Mouse (Mus musculus): ENCODE measurements around the gene Rptor. TPM values are rescaled to one million over a fixed set of nuclear protein-coding genes. Genes with fewer than 3 reads are reported as not detected.

Rptor gene
- polyA plus RNA-seq, 1 experiment from 2014 or later = 15.6 TPM

DNA sequence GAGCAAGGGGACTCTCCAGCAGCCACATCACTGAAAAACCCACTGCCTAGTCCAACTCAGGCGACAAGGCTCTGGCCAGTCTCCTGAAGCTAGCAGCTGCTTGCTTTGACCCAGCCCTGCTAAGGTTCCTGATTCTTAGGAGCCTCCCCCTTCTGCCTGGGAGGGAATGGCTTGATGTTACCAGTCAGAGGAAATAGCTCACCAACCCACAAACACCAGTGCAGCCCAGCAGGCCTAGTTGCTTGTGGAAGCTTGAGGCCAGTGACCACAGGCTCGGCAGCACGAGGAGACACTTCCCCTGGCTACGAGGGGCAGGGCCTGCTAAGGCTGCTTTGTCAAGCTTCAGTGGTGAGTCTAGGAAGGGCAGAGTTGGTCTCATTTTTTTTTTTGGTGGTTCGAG is 322.5 kb downstream of the Rptor start:
- WGBS = 74% methylated on average over 5 of the region's 5 CpGs
- Histone ChIP-seq H3K4me3 (no peak overlapping the region), H3K9me3 (no peaks in the 10 kb centered on the region), H3K4me1 (peaks cover 23% of the 10 kb centered on the region), H3K36me3 (peaks cover under 1% of the 10 kb centered on the region; the same call in 1 of the 2 replicates), H3K27me3 (ENCODE audit: insufficient read depth, poor library complexity, severe bottlenecking) (no peaks in the 10 kb centered on the region), H3K27ac (no peak overlapping the region)
- no peak for DNase-seq (ENCODE audit: low spot score)

DNA sequence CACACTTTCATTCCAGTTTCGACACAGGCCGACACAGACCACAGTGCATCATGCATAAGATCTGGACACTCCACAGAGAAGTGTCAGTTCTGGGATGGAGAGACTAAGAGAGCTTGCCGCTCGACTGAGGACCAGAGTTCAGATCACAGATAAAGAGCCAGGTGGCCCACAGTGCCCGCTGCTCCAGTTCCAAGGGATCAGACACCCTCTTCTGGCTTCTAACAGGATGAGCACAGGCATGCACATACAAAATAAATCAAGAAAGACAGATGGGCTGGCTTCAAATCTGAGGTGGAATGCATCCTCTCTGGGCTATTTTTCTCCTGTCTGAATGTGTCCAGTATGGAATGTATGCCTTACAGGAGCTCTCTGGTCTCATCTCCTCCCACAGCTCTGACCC is 324.1 kb downstream of the Rptor start:
- no peak for DNase-seq (ENCODE audit: low spot score)
- Histone ChIP-seq H3K9me3 (no peaks in the 10 kb centered on the region), H3K4me1 (peaks cover 24% of the 10 kb centered on the region), H3K4me3 (no peak overlapping the region), H3K27ac (no peak overlapping the region), H3K36me3 (no peaks in the 10 kb centered on the region), H3K27me3 (ENCODE audit: insufficient read depth, poor library complexity, severe bottlenecking) (no peaks in the 10 kb centered on the region)
- WGBS = 69% methylated on average over 5 of the region's 5 CpGs

DNA sequence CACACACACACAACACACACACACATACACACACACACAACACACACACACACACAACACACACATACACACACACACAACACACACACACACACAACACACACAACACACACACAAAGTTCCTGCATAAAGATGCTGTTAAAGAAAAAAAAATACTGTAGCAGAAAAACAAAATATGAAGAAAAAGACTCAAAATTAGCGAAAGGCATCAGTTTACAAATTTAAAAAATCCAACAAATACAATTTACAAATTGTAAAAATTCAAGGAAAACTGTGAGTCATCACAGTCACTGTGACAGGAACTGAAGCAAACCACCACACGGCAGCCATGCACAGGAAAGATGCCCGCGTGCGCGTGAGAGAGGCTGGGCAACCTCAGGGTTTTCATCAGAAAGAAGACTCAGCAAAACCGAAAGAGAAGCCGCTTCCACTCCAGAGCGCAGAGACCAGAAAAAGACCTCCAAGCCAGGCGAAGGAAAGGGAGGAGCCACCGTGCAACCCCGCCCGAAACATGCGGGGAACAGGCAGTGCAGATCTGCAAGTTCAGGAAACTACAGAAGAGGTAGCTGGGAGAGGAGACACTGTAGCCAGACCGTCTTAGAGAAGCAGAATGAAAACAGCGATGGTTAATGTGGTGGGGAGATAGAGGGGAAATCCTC is 325.4 kb downstream of the Rptor start:
- peak overlapping the region; percentile 28 for H3K4me3 ChIP-seq
- no peak overlapping the region for H3K27ac ChIP-seq
- no peaks in the 10 kb centered on the region; the same call in 1 of the 2 replicates for H3K27me3 ChIP-seq (ENCODE audit: insufficient read depth, poor library complexity, severe bottlenecking)
- DNase-seq (ENCODE audit: low spot score) = no peak
- H3K9me3 ChIP-seq = no peaks in the 10 kb centered on the region
- no peaks in the 10 kb centered on the region for H3K36me3 ChIP-seq
- 55% methylated on average over 16 of the region's 16 CpGs for WGBS
- H3K4me1 ChIP-seq = peaks cover 21% of the 10 kb centered on the region

DNA sequence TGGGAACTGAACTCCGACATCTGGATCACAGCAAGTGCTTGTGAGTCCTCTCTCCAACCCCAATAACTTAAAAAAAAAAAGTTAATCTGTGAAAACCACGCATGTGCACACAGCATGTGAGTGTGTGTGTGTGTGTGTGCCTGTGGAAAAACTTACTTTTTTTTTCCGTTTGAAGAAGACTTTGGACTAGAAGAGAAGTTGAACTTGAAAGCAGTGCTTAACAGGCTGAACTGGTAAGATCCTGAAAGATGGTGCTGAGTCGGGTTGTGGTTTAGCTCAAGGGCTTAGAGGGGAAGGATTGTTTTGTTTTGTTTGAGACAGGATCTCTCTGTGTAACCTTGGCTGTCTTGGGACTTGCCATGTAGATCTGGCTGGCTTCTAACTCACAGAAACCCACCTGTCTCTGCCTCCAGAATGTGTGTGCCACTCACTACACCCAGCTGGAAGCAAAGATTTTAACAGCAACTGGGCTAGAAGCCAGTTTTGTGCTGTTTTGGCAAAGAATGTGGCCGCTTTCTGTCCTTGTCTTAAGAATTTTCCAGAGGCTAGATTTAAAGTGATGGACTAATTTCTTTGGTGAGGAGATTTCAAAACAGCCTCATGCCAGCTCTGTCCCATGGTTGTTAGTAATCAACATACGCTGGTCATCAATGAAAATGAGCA is 327.0 kb downstream of the Rptor start:
- Histone ChIP-seq H3K36me3 (no peaks in the 10 kb centered on the region), H3K4me1 (peaks cover 17% of the 10 kb centered on the region; the same call in 1 of the 2 replicates), H3K4me3 (no peak overlapping the region), H3K27ac (no peak overlapping the region), H3K9me3 (no peaks in the 10 kb centered on the region), H3K27me3 (ENCODE audit: insufficient read depth, poor library complexity, severe bottlenecking) (no peaks in the 10 kb centered on the region; the same call in none of the 2 replicates)
- WGBS = 76% methylated on average over 6 of the region's 6 CpGs
- no peak for DNase-seq (ENCODE audit: low spot score)

DNA sequence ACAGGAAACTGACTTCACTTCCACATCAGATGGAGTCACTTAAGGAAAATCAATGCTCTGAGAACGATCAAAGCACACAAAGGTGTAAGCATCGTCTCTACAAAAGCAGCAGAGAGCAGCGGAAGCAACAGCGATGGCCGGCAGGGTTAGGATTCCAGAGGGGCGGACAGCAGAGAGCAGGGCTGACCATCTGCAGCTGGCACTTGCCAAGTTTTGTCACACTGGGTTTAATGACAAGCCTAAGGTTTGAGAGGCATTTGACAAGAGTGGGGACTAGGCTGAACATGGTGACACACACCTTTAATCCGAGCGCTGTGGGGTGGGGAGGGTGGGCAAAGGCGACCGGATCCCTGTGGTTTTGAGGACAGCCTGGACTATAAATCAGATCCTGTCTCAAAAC is 329.1 kb downstream of the Rptor start:
- no peak overlapping the region for H3K27ac ChIP-seq
- H3K36me3 ChIP-seq = no peaks in the 10 kb centered on the region
- 79% methylated on average over 10 of the region's 10 CpGs for WGBS
- H3K9me3 ChIP-seq = no peaks in the 10 kb centered on the region
- H3K27me3 ChIP-seq (ENCODE audit: insufficient read depth, poor library complexity, severe bottlenecking) = peaks cover 5% of the 10 kb centered on the region
- peaks cover 24% of the 10 kb centered on the region for H3K4me1 ChIP-seq
- H3K4me3 ChIP-seq = no peak overlapping the region
- DNase-seq (ENCODE audit: low spot score) = no peak

DNA sequence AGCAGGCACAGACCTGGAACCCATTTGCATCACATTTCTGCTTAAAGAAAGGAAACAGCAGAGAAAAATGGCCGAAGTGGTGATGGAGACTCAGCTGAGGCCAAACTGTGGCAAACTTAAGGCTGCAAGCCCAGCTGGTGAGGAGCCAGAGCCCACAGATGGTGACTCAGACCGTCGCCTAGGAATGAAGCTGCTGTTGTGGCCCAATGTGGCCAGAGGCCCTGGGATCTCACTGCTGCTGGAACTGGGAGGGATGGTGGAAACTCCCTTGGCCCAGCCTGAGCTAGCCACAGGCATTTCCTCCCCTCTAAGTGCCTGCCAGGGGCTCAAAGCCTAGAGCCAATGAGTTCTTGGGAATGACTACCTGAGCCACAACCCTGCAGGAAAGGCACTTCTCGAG is 330.4 kb downstream of the Rptor start:
- DNase-seq (ENCODE audit: low spot score) = no peak
- Histone ChIP-seq H3K4me3 (no peak overlapping the region), H3K27me3 (ENCODE audit: insufficient read depth, poor library complexity, severe bottlenecking) (peaks cover 19% of the 10 kb centered on the region), H3K27ac (no peak overlapping the region), H3K9me3 (no peaks in the 10 kb centered on the region), H3K36me3 (no peaks in the 10 kb centered on the region), H3K4me1 (peaks cover 35% of the 10 kb centered on the region)
- WGBS = 64% methylated on average over 4 of the region's 4 CpGs

DNA sequence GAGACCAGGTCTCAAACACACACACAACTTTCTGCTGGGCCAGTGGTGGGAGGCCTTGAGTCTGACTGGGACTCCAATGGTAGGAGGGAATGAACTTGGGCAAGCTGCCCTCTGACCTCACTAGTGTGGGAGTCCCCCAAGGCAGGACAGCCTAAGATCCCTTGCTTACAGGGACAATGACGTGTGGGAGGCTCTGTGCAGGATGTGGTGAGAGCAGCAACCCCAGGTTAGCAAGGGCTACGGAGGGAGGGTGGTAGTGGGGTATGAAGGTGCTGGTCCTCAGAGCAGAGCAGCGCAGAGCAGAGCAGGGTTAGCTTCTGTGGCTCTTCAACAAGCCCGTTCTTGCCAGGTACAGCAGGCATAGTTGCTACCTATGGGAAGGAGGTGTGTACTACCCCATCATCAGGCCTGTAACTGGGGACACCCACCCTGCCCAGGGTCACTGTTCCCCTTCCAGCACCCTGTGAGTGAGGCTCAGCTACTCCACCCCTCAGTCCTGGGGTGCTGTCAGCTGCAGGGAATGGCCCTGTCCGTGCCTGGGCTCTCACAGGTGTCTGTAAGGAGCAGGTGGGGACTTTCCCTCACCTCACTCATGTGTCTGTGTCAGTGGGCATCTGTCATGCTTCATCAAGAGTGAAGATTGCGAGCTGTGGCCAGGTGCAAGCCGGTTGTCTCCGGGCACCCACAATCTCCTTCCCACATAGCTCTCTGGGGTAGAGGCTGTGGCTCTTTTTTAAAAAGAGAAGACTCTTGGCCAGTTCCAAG is 331.3 kb downstream of the Rptor start:
- Histone ChIP-seq H3K9me3 (no peaks in the 10 kb centered on the region), H3K27me3 (ENCODE audit: insufficient read depth, poor library complexity, severe bottlenecking) (peaks cover 27% of the 10 kb centered on the region), H3K4me3 (no peak overlapping the region), H3K4me1 (peaks cover 44% of the 10 kb centered on the region), H3K36me3 (no peaks in the 10 kb centered on the region), H3K27ac (no peak overlapping the region)
- WGBS = 76% methylated on average over 8 of the region's 8 CpGs
- DNase-seq (ENCODE audit: low spot score) = no peak

DNA sequence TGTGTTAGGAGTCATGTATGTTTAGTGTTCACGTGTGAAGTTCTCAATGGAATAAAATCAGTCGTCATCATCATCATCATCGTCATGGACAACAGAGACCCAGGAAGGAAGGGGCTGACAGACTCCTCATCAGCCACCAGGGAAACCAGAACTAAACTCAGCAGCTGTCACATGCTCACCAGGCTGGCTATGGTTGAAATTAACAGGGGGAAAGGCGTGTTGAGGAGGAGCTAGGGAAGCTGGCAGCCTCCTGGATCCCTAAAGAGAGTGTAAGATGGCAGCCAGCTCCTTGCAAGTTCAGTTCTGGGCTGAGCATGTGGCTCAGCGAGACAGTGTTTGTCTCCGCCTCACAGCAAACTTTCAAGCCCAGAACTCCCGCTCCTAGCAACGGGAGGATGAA is 332.1 kb downstream of the Rptor start:
- peaks cover 52% of the 10 kb centered on the region for H3K4me1 ChIP-seq
- DNase-seq (ENCODE audit: low spot score) = no peak
- H3K27ac ChIP-seq = no peak overlapping the region
- no peaks in the 10 kb centered on the region for H3K36me3 ChIP-seq
- WGBS = 68% methylated on average over 8 of the region's 8 CpGs
- no peak overlapping the region for H3K4me3 ChIP-seq
- peaks cover 35% of the 10 kb centered on the region for H3K27me3 ChIP-seq (ENCODE audit: insufficient read depth, poor library complexity, severe bottlenecking)
- no peaks in the 10 kb centered on the region for H3K9me3 ChIP-seq

DNA sequence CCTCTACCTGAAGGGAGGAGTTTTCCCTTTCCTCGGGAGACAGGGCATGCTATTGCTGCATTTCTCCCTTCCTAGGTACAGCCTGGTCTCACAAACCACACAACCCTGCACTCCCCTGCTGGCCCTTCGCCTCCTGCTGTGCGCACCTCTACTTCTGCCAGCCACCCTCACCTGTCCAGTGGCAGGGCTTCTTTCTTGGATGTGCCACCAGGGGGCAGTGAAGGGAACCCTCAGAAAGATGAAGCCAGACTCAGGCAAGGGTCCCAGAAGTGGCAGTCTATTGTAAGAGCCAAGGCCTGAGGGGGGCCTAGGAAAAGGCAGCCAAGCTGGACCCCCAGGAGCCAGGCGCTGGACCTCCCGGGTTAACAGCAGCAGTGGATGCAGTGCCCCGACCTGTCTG is 332.8 kb downstream of the Rptor start:
- H3K9me3 ChIP-seq = no peaks in the 10 kb centered on the region
- peaks cover 55% of the 10 kb centered on the region for H3K4me1 ChIP-seq
- H3K27ac ChIP-seq = no peak overlapping the region
- H3K4me3 ChIP-seq = no peak overlapping the region
- H3K36me3 ChIP-seq = no peaks in the 10 kb centered on the region
- H3K27me3 ChIP-seq (ENCODE audit: insufficient read depth, poor library complexity, severe bottlenecking) = peaks cover 42% of the 10 kb centered on the region
- WGBS = 38% methylated on average over 6 of the region's 6 CpGs
- no peak for DNase-seq (ENCODE audit: low spot score)

DNA sequence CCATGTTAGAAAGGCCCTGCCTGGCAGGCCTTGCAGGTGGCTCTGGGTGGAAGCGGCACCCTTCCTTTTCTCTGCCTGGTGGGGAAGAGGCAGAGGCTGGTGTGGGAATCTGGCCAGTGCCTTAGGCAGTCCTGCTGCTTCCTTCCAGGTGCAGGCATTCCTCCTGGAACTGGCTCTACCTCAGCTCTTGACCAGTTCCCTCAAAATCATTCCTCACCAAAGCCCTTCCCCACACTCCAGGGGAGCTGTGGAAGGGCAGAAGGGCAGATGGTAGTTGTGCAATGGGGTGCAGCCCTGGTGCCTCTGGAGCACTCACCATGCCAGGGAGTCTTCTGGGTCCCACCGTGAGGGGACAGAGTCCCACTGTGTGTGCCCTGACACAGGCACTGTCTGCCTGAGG is 333.8 kb downstream of the Rptor start:
- DNase-seq (ENCODE audit: low spot score) = no peak
- Histone ChIP-seq H3K27me3 (ENCODE audit: insufficient read depth, poor library complexity, severe bottlenecking) (peaks cover 52% of the 10 kb centered on the region), H3K4me1 (peaks cover 64% of the 10 kb centered on the region), H3K9me3 (no peaks in the 10 kb centered on the region), H3K36me3 (no peaks in the 10 kb centered on the region), H3K27ac (peak overlapping the region; percentile 33; the same call in 1 of the 2 replicates), H3K4me3 (no peak overlapping the region)
- WGBS = 73% methylated on average over 2 of the region's 2 CpGs

DNA sequence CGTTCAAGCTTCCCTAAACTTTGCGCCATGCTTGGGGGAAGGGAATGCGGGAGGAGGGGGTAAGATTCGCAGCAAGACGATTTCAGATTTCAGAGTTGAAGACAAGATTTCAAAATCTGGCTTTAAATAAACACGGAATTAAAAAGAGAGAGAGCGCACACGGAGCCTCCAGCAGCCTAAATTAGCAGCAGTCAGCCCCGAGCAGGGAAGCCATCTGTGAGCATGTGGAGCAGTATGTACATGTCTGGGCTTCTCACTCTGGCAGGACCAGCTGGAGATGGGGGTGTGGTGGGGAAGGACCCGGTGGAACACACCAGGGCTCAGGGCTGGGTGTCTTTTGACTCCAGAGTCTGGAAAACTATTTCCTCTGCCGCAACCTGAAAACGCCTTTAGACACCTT is 334.5 kb downstream of the Rptor start:
- H3K36me3 ChIP-seq = no peaks in the 10 kb centered on the region
- peaks cover 56% of the 10 kb centered on the region for H3K27me3 ChIP-seq (ENCODE audit: insufficient read depth, poor library complexity, severe bottlenecking)
- DNase-seq (ENCODE audit: low spot score) = no peak
- peaks cover 68% of the 10 kb centered on the region for H3K4me1 ChIP-seq
- 0 out of 2 replicates have a peak overlapping the region, but pooled peaks have one; percentile 33 for H3K27ac ChIP-seq
- H3K4me3 ChIP-seq = no peak overlapping the region; the same call in 1 of the 2 replicates
- H3K9me3 ChIP-seq = no peaks in the 10 kb centered on the region
- 53% methylated on average over 12 of the region's 12 CpGs for WGBS

DNA sequence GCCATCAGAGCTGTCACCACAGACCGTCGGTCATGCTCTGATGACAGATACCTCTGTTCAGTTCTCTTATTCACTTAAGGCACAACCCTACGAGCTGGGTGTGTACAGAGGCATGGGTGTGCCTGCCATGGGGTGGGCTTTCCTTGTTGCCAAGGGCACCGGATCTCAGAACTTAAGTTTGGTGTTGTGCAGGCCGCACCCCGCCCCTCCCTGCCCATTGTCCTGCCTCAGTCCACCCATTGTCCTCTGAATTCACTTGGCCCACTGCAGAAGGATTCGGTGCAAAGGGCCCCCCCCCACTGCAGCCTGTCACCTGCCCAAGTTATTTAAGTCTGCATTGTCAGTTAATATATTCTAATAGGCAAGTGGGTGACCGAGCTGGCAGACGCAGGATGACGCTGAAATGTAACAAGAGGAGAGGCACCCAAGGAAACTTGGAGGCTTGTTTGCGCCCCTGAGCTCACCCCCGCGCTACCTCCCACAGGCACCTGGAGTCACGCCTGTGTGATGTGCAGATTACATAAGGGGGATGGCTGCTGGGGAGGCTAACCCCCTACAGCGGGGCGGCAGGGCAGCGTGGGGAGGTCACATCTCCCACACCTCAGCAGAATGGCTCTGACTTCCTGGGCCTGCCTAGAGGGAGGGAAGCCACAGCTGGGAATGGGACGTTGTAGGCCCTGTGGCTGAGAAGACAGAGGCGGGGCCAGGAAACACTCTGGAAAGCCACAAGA is 335.2 kb downstream of the Rptor start:
- Histone ChIP-seq H3K4me3 (no peak overlapping the region), H3K27ac (0 out of 2 replicates have a peak overlapping the region, but pooled peaks have one; percentile 4), H3K27me3 (ENCODE audit: insufficient read depth, poor library complexity, severe bottlenecking) (peaks cover 56% of the 10 kb centered on the region), H3K4me1 (peaks cover 68% of the 10 kb centered on the region), H3K36me3 (no peaks in the 10 kb centered on the region), H3K9me3 (no peaks in the 10 kb centered on the region)
- whole genome bisulfite sequencing = 47% methylated on average over 19 of the region's 19 CpGs
- no peak for DNase-seq (ENCODE audit: low spot score)

All from heart, embryonic 10.5 days (tissue).